Mouse (Mus musculus): Measurements from ENCODE around the gene Grm4. TPM values are rescaled to one million over a fixed set of nuclear protein-coding genes. Genes with fewer than 3 reads are reported as not detected.
A peak's percentile ranks its signal among the peaks of the same experiment; 100 is the strongest.

Gene Grm4
- polyA plus RNA-seq, 1 experiment from 2014 or later = 0.13 TPM

DNA sequence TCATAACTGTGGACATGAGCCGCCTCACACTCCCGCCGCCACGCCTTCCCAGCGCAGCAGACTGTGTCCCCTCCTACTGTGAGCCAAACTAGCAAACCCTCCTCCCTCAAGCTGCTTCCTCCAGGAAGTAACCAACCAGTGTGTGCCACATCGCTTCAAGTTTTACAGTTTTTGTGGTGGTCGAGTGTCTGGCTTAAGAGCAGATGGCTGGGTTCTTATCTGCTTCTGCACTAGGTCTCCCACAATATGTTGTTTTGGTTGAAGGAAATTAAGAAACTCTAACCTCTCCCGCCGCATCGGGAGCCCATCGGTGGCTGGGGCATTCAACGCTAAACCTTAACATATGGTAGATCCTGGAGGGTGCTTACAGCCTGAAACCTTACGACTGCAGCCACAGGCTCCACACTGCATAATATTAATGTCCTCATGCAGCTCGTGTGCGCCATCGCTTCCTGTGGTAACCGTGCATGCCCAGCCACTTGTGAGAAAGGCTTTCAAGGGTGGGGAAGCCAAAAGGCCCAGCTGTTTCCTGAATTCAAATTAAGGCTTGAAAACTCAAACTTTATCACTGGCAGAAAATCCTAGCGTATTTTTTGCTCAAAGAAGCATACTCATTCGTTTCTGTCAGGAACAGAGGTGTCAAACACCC is 115.7 kb downstream of the Grm4 start:
- no peak overlapping the region for H3K9ac ChIP-seq (ENCODE audit: low read length)
- WGBS = 81% methylated on average over 19 of the region's 19 CpGs
- ATAC-seq (ENCODE audit: low read depth) = no peak

DNA sequence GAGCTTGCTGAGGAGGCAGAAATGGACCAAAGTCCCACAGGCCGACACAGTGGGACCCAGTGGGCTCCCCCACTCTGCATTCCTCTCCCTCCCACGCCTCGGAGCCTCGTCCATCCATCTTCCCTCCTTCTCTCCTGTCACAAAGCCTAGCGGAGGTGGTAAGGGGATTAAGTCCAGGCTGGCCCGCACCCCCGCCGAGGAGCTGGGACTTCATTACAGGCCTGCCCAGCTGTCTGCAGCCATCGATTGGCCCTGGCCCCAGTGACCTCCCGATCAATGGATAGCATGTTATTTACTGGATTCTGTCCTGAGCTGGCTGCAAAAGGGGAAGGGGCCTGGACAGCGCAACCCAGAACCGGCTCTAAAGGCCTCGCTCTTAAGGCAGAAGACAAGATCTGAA is 120.0 kb downstream of the Grm4 start:
- Histone ChIP-seq H3K27me3 (ENCODE audit: control insufficient read depth, insufficient read depth, low read depth, low read length) (no peaks in the 10 kb centered on the region), H3K9me3 (ENCODE audit: control insufficient read depth, low read length) (no peaks in the 10 kb centered on the region), H3K27ac (ENCODE audit: low read length) (no peak overlapping the region), H3K9ac (ENCODE audit: low read length) (no peak overlapping the region), H3K36me3 (ENCODE audit: control insufficient read depth, insufficient read depth, low read length) (no peaks in the 10 kb centered on the region), H3K4me2 (ENCODE audit: low read depth, low read length) (no peak overlapping the region), H3K4me3 (ENCODE audit: low read length) (no peak overlapping the region), H3K4me1 (replicated peaks; ENCODE audit: control insufficient read depth, insufficient read depth, low read length) (no peaks in the 10 kb centered on the region)
- ATAC-seq (ENCODE audit: low read depth) = no peak
- WGBS = 29% methylated on average over 13 of the region's 13 CpGs

More for the DNA sequence above, 115.7 kb downstream of the Grm4 start:
- Histone ChIP-seq H3K27me3 (ENCODE audit: control insufficient read depth, insufficient read depth, low read depth, low read length) (no peaks in the 10 kb centered on the region), H3K27ac (ENCODE audit: low read length) (no peak overlapping the region), H3K36me3 (ENCODE audit: control insufficient read depth, insufficient read depth, low read length) (no peaks in the 10 kb centered on the region), H3K4me1 (replicated peaks; ENCODE audit: control insufficient read depth, insufficient read depth, low read length) (no peaks in the 10 kb centered on the region), H3K4me3 (ENCODE audit: low read length) (no peak overlapping the region), H3K4me2 (ENCODE audit: low read depth, low read length) (no peak overlapping the region), H3K9me3 (ENCODE audit: control insufficient read depth, low read length) (no peaks in the 10 kb centered on the region)

DNA sequence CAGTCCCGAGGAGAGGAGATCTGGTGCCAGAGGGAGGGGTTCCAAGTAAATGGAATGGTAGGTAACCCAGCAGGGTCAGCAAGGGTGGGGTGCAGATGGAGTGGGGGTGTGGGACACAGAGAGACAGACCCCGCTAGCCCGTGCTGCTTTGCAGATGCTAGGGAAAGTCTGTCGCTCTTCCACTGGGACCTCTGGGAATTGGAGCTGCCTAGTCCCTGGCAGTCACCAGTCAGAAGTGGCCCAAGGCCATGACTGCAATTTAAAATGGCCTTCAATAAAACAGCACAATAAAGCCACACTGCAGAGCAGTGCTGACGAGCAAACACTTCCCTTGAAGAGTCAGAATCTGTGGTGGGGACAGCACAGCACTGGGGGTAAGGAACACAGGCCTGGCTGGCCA is 127.3 kb downstream of the Grm4 start:
- Histone ChIP-seq H3K4me2 (ENCODE audit: low read depth, low read length) (no peak overlapping the region), H3K4me1 (replicated peaks; ENCODE audit: control insufficient read depth, insufficient read depth, low read length) (no peaks in the 10 kb centered on the region), H3K36me3 (ENCODE audit: control insufficient read depth, insufficient read depth, low read length) (no peaks in the 10 kb centered on the region), H3K27ac (ENCODE audit: low read length) (no peak overlapping the region), H3K9ac (ENCODE audit: low read length) (no peak overlapping the region), H3K4me3 (ENCODE audit: low read length) (no peak overlapping the region), H3K9me3 (ENCODE audit: control insufficient read depth, low read length) (no peaks in the 10 kb centered on the region), H3K27me3 (ENCODE audit: control insufficient read depth, insufficient read depth, low read depth, low read length) (no peaks in the 10 kb centered on the region)
- no peak for ATAC-seq (ENCODE audit: low read depth)
- 77% methylated on average over 5 of the region's 5 CpGs for WGBS

DNA sequence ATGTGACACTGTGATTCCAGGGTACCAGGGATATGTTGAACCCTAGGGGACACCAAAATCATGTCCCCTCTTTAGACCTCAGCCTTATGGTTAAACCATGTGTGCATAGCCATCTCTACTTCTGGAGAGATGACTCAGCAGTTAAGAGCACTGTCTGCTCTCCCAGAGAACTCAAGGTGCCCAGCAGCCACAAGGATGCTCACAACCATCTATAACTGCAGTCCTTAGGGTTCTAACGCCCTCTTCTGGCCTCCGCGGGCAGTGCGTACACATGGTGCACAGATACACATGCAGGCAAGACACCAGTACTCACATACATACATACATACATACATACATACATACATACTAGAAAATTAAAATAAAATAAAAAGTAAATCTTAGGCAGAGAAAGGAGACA is 127.8 kb downstream of the Grm4 start:
- Histone ChIP-seq H3K27ac (ENCODE audit: low read length) (no peak overlapping the region), H3K36me3 (ENCODE audit: control insufficient read depth, insufficient read depth, low read length) (no peaks in the 10 kb centered on the region), H3K9ac (ENCODE audit: low read length) (no peak overlapping the region), H3K27me3 (ENCODE audit: control insufficient read depth, insufficient read depth, low read depth, low read length) (no peaks in the 10 kb centered on the region), H3K4me2 (ENCODE audit: low read depth, low read length) (no peak overlapping the region), H3K9me3 (ENCODE audit: control insufficient read depth, low read length) (no peaks in the 10 kb centered on the region), H3K4me3 (ENCODE audit: low read length) (no peak overlapping the region), H3K4me1 (replicated peaks; ENCODE audit: control insufficient read depth, insufficient read depth, low read length) (no peaks in the 10 kb centered on the region)
- WGBS = 87% methylated on average over 4 of the region's 4 CpGs
- ATAC-seq (ENCODE audit: low read depth) = no peak

DNA sequence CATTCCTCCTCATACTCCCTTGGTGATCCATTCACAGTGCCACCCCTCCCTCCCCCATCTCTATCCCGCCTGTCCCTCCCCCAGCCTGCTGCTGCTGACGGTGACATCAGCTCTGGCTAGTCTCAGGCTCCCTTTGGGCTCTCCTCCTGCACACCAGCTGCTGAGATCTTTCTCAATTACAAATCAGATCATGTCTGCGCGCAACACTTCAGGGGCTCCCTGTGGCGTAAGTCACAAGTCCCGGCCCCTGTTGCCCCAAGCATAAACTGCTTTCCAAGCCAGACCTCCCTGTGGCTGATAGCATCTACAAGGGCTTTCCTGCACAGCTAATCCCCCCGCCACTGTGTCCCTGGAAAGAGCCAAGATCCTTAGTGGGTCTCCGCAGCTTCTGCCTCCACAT is 128.3 kb downstream of the Grm4 start:
- WGBS = 40% methylated on average over 8 of the region's 8 CpGs

DNA sequence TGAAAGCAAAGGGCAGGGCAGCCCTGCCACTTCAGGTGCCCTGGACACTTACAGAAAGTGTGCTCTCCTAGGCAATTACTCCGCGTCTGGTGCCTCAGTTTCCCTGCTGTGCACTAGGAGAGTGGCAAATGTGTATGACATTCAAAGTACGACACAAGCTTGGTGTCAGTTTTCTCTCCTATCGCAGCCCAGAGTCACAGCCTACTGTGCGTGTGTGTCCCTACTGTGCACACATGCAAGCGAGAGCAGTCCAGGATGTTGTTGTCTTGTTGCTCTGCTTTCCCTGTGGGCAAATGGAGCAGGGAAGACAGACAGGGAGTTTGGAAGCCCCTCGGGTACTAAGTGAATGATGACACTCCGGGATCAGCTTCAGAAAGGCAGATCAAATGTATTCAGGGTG is 131.2 kb downstream of the Grm4 start:
- no peak overlapping the region for H3K4me3 ChIP-seq (ENCODE audit: low read length)
- H3K9me3 ChIP-seq (ENCODE audit: control insufficient read depth, low read length) = no peaks in the 10 kb centered on the region
- WGBS = 84% methylated on average over 8 of the region's 8 CpGs
- no peak overlapping the region for H3K9ac ChIP-seq (ENCODE audit: low read length)
- no peak overlapping the region for H3K27ac ChIP-seq (ENCODE audit: low read length)
- H3K36me3 ChIP-seq (ENCODE audit: control insufficient read depth, insufficient read depth, low read length) = no peaks in the 10 kb centered on the region
- no peak for ATAC-seq (ENCODE audit: low read depth)
- peaks cover 2% of the 10 kb centered on the region; the same call in 1 of the 2 replicates for H3K4me1 ChIP-seq (replicated peaks; ENCODE audit: control insufficient read depth, insufficient read depth, low read length)
- no peak overlapping the region for H3K4me2 ChIP-seq (ENCODE audit: low read depth, low read length)
- no peaks in the 10 kb centered on the region for H3K27me3 ChIP-seq (ENCODE audit: control insufficient read depth, insufficient read depth, low read depth, low read length)

More for the DNA sequence above, 128.3 kb downstream of the Grm4 start:
- H3K4me3 ChIP-seq (ENCODE audit: low read length) = no peak overlapping the region
- no peaks in the 10 kb centered on the region for H3K4me1 ChIP-seq (replicated peaks; ENCODE audit: control insufficient read depth, insufficient read depth, low read length)
- no peak overlapping the region for H3K27ac ChIP-seq (ENCODE audit: low read length)
- no peaks in the 10 kb centered on the region for H3K36me3 ChIP-seq (ENCODE audit: control insufficient read depth, insufficient read depth, low read length)
- no peak overlapping the region for H3K9ac ChIP-seq (ENCODE audit: low read length)
- no peaks in the 10 kb centered on the region for H3K27me3 ChIP-seq (ENCODE audit: control insufficient read depth, insufficient read depth, low read depth, low read length)
- 0 out of 2 replicates have a peak, but pooled peaks have one; percentile 20 for ATAC-seq (ENCODE audit: low read depth)
- no peak overlapping the region for H3K4me2 ChIP-seq (ENCODE audit: low read depth, low read length)
- no peaks in the 10 kb centered on the region for H3K9me3 ChIP-seq (ENCODE audit: control insufficient read depth, low read length)

DNA sequence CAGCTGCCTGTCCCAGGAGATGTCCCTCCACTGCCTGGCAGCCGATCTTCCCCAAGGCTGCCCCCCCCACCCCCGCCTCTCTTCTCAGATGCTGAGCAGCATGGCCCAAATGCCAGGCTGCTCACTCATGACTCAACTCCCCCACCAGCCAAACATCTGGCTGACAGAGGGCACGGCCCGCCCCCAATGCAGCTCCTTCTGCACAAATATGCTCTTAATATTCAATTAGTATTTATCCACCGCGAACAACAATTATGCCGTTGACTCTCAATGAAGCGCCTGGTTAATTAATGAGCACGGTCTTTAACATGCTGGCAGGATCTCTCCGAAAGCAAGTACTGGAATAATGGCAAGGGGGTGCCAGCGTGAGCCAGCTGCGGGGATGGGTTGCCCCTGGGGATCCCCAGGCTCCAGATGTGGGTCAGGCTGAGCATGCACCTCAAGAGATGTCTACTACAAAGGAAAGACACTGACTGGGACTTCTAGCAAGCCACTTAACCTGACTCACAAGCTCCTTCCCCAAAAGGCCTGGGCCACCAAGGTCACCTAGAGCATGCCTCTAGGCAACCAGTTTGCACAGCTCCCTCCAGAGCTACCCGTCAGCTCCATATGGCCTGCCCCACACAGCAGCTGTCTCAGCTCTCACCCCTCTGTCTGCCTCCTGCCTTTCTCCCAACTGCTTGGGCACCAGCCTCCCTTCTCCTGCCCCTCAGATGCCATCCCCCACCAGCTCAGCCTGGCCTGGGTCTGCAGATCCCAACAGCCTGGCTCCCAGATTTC is 131.8 kb downstream of the Grm4 start:
- Histone ChIP-seq H3K4me2 (ENCODE audit: low read depth, low read length) (no peak overlapping the region), H3K27me3 (ENCODE audit: control insufficient read depth, insufficient read depth, low read depth, low read length) (no peaks in the 10 kb centered on the region), H3K27ac (ENCODE audit: low read length) (no peak overlapping the region), H3K4me1 (replicated peaks; ENCODE audit: control insufficient read depth, insufficient read depth, low read length) (peaks cover 2% of the 10 kb centered on the region; the same call in 1 of the 2 replicates), H3K4me3 (ENCODE audit: low read length) (no peak overlapping the region), H3K9ac (ENCODE audit: low read length) (no peak overlapping the region), H3K36me3 (ENCODE audit: control insufficient read depth, insufficient read depth, low read length) (no peaks in the 10 kb centered on the region), H3K9me3 (ENCODE audit: control insufficient read depth, low read length) (no peaks in the 10 kb centered on the region)
- no peak for ATAC-seq (ENCODE audit: low read depth)
- WGBS = 78% methylated on average over 13 of the region's 13 CpGs

DNA sequence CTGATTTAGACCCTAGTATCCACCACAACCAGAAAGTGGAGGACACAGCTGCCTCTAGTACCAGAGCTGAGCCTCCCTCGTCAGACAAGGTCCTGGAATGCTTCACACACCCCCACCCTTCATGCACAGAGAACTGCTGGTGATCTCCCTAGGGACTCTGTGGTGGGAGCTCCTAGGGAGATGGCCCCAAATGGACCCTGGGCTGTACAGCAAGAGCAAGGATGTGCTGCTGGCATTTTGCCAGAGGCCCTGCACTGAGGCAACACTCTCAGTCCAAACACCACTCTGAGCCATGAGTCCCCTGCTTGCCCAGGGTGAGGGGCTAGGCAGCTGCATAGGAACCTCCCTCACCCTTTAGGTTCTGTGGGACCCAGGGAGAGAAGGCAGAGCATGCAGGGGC is 134.8 kb downstream of the Grm4 start:
- H3K4me3 ChIP-seq (ENCODE audit: low read length) = no peak overlapping the region
- H3K4me2 ChIP-seq (ENCODE audit: low read depth, low read length) = no peak overlapping the region
- ATAC-seq (ENCODE audit: low read depth) = 0 out of 2 replicates have a peak, but pooled peaks have one; percentile 10
- H3K27ac ChIP-seq (ENCODE audit: low read length) = no peak overlapping the region
- peaks cover 6% of the 10 kb centered on the region; the same call in 1 of the 2 replicates for H3K9me3 ChIP-seq (ENCODE audit: control insufficient read depth, low read length)
- H3K27me3 ChIP-seq (ENCODE audit: control insufficient read depth, insufficient read depth, low read depth, low read length) = no peaks in the 10 kb centered on the region
- H3K9ac ChIP-seq (ENCODE audit: low read length) = no peak overlapping the region
- H3K4me1 ChIP-seq (replicated peaks; ENCODE audit: control insufficient read depth, insufficient read depth, low read length) = peaks cover 2% of the 10 kb centered on the region; the same call in 1 of the 2 replicates
- WGBS = 17% methylated on average over 1 of the region's 1 CpGs
- H3K36me3 ChIP-seq (ENCODE audit: control insufficient read depth, insufficient read depth, low read length) = no peaks in the 10 kb centered on the region

DNA sequence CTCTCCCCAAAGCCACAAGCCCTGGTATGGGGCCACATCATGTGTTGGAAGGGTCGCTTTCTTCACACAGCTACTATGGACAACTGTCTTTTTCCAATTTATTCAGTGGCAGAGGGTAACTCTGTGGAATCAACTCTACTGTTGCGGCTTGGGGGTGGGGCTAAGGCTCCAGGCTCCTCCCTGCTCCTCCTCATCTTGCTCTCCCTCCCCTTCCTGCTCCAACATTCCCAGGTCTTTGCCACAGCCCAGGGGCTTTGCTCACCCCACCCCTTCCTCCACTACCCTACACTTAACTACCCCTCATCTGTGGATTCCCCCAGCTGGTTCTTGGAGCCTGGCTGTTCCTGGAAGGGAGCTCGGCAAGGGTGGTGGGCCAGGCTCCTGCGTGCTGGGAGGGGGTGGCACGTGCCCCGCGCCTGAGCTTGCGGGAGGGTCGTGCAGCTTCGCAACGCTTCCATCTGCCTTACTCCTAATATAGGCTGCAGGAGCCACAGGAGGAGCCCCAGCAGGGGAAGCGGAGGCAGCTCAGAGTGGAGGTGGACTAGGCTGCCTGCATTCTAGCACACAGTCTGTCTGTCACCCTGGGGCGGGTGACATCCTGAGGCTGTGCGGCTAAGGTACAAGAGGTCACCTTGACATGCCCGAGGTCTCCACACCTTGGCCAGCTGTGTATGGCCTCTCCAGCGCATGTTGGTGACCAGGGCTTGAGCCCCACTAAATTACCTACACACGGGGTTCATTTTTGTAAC is 135.5 kb downstream of the Grm4 start:
- Histone ChIP-seq H3K27me3 (ENCODE audit: control insufficient read depth, insufficient read depth, low read depth, low read length) (no peaks in the 10 kb centered on the region), H3K4me1 (replicated peaks; ENCODE audit: control insufficient read depth, insufficient read depth, low read length) (peaks cover 2% of the 10 kb centered on the region; the same call in 1 of the 2 replicates), H3K27ac (ENCODE audit: low read length) (no peak overlapping the region), H3K9ac (ENCODE audit: low read length) (no peak overlapping the region), H3K4me3 (ENCODE audit: low read length) (no peak overlapping the region), H3K36me3 (ENCODE audit: control insufficient read depth, insufficient read depth, low read length) (no peaks in the 10 kb centered on the region), H3K9me3 (ENCODE audit: control insufficient read depth, low read length) (peaks cover 6% of the 10 kb centered on the region; the same call in 1 of the 2 replicates), H3K4me2 (ENCODE audit: low read depth, low read length) (no peak overlapping the region)
- ATAC-seq (ENCODE audit: low read depth) = no peak
- 35% methylated on average over 17 of the region's 17 CpGs for WGBS

All from lung, embryonic 16.5 days (tissue).